Mouse (Mus musculus): ENCODE data around the gene Ube2k.

GRCm38 (mm10) chr5:65531283-65531682 is 5.8 kb upstream of the Ube2k start:
- no peak for TF ChIP-seq CTCF (IDR thresholded peaks at IDR 0.05; ENCODE audit: extremely low read depth, insufficient read depth, low read length)
- TF ChIP-seq POLR2A (IDR thresholded peaks at IDR 0.05; ENCODE audit: extremely low read depth, insufficient read depth, low read length), result no peak
